Mouse (Mus musculus) brain, embryonic 14.5 days (tissue): ENCODE results near the gene Grin2a. TPM values are rescaled to one million over a fixed set of nuclear protein-coding genes. Genes with fewer than 3 reads are reported as not detected.
A peak's percentile ranks its signal among the peaks of the same experiment; 100 is the strongest.

ENCODE experiments used
- DNase-seq: peaks from one replicate; pipeline ENCODE4 v3.0.0-alpha.2; 2011; ENCODE audit warnings: low read depth
- CTCF ChIP-seq: fragments of 200-500 bp; IDR thresholded peaks from 2 replicates; pipeline ENCODE4 v1.5.1; 2012; ENCODE audit warnings: inconsistent platforms, mild to moderate bottlenecking, moderate library complexity, borderline replicate concordance; ENCODE audit not compliant: insufficient read depth, insufficient read length; ENCODE audit errors: extremely low read depth
- POLR2A ChIP-seq: fragments of 200-500 bp; IDR thresholded peaks from 2 replicates; pipeline ENCODE4 v1.6.1; 2012; ENCODE audit warnings: mild to moderate bottlenecking, inconsistent platforms, borderline replicate concordance; ENCODE audit not compliant: poor library complexity, insufficient read depth, insufficient read length, severe bottlenecking; ENCODE audit errors: extremely low read depth
- polyA plus RNA-seq: library from polyadenylated mRNA; depleted of rRNA; stranded (reverse); fragments of >200 nt; gene quantifications from 2 replicates; pipeline ENCODE4 v1.2.3, GENCODE M21; 2012

Grin2a gene
- polyA plus RNA-seq, 1 experiment, result 2.1 TPM

- no peak for TF ChIP-seq POLR2A
- no peak for TF ChIP-seq CTCF
- DNase-seq, result no peak
Observed at GRCm38 (mm10) chr16:9738679-9739078, 256.7 kb downstream of the Grin2a start.

- TF ChIP-seq POLR2A (no peak), CTCF (peak; percentile 35; the same call in 1 of the 2 replicates)
- peak; percentile 31 for DNase-seq
Observed at GRCm38 (mm10) chr16:9737131-9737530, 258.2 kb downstream of the Grin2a start.

DNA sequence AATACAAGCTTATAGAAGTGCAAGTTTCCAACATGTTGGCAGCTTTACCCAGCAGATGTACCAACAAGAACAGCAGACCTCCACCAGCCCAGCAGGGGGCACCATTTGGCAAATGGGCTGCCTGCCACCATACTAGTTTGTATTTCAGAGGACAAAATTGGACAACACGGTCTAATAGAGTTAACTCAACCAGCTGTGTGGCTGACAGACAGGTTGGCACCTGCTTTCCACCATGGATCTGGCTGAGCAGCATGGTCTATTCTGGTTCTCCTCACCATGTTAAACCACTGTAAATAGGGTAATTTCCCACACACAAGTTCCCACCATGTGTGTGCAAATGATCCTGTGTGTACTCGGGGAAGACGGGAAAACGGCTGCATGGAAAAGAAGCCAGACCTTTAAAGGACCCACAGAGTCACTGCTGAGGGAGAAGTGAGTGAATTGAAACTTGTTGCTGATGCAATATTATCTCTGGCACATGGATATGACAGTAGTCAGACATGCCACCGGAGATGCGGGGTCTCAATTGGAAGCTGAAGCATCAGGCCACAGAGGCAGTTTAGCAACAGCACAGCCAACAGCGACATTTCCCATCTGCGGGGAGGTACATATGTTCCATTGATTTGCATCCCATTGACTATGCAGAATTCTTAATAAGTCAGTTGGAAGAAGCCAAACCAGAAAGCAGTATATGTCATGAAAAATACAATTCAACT lies 259.8 kb downstream of the Grin2a start:
- peak; percentile 79 for DNase-seq
- TF ChIP-seq CTCF, result peak; percentile 13; the same call in 1 of the 2 replicates
- no peak for TF ChIP-seq POLR2A

DNA sequence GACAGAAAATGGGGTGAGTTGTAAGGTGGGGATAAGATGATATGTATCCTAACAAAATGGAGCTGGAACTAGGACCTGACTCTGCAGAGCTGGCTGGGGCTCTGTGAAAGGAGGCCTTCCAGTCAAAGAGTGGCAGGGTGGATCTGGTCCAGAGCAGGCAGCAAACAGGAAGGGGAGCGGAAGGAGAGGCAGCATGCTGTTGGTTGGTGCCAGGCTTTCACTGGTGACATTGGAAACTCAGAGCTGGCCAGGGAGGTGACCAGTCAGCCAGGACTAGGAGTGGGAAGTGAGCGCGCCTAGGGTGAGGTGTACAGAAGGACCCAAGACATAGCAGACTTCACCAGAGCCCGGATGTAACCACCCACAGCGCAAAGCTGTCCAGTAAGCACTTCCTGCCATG lies 267.8 kb downstream of the Grin2a start:
- DNase-seq, result no peak
- TF ChIP-seq CTCF (no peak), POLR2A (no peak)

GRCm38 (mm10) chr16:9725578-9726113 lies 269.7 kb downstream of the Grin2a start:
- no peak for DNase-seq
- TF ChIP-seq POLR2A, result no peak
- TF ChIP-seq CTCF, result no peak

- no peak for TF ChIP-seq POLR2A
- no peak for TF ChIP-seq CTCF
- DNase-seq, result no peak
Observed at GRCm38 (mm10) chr16:9711398-9711797, 284.0 kb downstream of the Grin2a start.

GRCm38 (mm10) chr16:9709921-9710320 lies 285.4 kb downstream of the Grin2a start:
- no peak for DNase-seq

DNA sequence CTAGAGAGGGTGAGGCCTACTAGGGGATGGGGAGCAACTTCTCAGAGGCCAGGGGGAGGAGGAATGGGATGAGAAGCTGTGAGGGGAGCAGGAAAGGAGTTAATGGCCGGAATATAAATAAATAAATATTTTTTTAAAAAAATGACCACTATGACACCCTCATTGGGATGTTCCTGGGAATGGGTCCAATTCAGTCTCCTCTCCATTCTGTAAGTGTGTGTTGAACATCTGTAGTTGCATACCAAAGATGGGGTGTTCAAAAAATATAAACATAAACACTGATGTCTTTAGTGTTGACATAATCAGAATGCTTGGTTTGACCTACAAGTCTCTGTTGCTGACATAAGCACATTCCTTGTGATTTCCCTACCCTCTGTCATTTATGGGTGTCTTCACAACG lies 298.2 kb downstream of the Grin2a start:
- no peak for TF ChIP-seq POLR2A
- TF ChIP-seq CTCF, result no peak
- DNase-seq, result no peak

More at GRCm38 (mm10) chr16:9709921-9710320, 285.4 kb downstream of the Grin2a start:
- TF ChIP-seq POLR2A, result no peak
- TF ChIP-seq CTCF, result no peak

GRCm38 (mm10) chr16:9694081-9694480 lies 301.3 kb downstream of the Grin2a start:
- no peak for DNase-seq
- TF ChIP-seq POLR2A, result no peak
- TF ChIP-seq CTCF, result no peak

DNA sequence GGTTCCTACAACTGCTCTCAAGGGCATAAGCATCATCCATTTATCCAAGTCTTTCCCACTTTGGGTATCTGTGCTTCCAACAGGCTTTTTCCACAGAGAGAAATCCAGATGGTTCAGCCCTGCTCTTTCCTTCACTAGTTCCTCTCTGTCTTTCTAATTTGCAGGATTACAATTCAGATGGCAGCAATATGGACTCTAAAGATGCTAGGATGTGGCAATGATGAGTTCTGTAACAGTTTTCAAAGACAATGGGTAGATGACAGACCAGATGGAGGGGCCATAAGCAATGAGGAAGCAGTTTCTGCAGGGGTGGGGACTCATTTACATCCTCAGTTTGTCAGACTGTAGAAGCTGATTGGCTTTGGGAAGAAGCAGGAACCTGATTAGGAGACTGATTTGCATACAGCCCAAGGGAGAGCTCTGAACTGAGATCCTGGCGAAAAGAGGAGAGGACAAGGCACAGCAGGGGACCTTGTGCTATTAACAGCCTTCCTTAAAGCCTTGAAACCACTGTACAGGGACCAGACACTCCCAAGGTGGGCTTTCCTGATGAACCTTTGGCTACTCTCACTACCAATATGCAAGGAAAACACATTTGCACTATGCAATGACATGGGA lies 306.7 kb downstream of the Grin2a start:
- DNase-seq, result peak; percentile 59
- TF ChIP-seq POLR2A (no peak), CTCF (no peak)

DNA sequence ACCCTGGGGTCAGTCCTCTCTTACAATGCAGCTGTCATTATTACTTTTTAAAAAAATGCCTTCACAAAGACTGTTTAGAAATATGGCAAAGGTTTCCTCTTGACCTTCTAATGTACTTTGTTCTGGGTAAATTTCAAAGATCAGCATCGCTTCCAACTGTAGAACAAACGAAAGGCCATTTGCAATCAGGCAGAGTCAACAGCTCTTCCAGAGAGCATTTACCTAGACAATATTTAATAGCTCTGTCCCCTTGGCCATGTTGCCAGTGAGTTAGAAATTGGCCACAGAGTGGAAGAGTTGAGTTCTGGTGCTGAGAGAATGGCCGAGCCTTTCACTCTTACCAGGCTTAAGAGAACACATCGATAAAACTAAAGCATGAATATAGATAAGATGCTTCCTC lies 314.8 kb downstream of the Grin2a start:
- TF ChIP-seq POLR2A (no peak), CTCF (no peak)
- no peak for DNase-seq

DNA sequence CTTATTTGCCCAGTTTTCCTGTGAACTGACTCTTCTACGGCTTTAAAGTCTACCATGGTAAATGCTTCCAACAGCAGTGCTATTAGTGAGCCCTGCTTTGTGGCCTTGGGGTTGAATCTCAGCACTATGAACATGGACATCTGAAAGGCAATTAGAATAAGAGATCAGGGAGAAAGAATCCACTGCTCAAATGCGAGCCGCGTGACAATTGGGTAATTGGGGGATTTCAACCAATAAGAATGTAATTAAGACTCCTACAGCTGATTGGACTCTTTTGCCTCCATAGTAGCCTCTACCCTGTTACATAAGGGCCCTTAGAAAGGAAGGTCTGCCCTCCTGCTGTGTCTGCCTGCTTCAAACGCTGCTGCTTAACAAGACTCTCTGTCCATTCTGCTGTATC lies 315.4 kb downstream of the Grin2a start:
- peak; percentile 80 for DNase-seq
- TF ChIP-seq POLR2A, result no peak
- TF ChIP-seq CTCF, result no peak

GRCm38 (mm10) chr16:9678750-9679149 lies 316.6 kb downstream of the Grin2a start:
- TF ChIP-seq CTCF (no peak), POLR2A (no peak)
- peak; percentile 29 for DNase-seq

GRCm38 (mm10) chr16:9672390-9672789 lies 323.0 kb downstream of the Grin2a start:
- DNase-seq, result peak; percentile 75

GRCm38 (mm10) chr16:9671222-9671621 lies 324.1 kb downstream of the Grin2a start:
- no peak for TF ChIP-seq CTCF
- TF ChIP-seq POLR2A, result no peak

More at GRCm38 (mm10) chr16:9672390-9672789, 323.0 kb downstream of the Grin2a start:
- TF ChIP-seq POLR2A (no peak), CTCF (no peak)

More at GRCm38 (mm10) chr16:9671222-9671621, 324.1 kb downstream of the Grin2a start:
- DNase-seq, result no peak
